Mouse (Mus musculus): ENCODE measurements around the gene Clca3b. TPM values are rescaled to one million over a fixed set of nuclear protein-coding genes. Genes with fewer than 3 reads are reported as not detected.
"Not testable (repeated sequence)": the region's sequence is repeated elsewhere in the genome, so short reads cannot be mapped to it uniquely, and the experiment has no call there.

Clca3b gene
- not detected for total RNA-seq (2021)
- long read RNA-seq, experiment 1: 0 reads
- long read RNA-seq, experiment 2: 0 reads

GRCm38 (mm10) chr3:144849014-144849556, at the start of gene Clca3b:
TSS of gene Clca3b (minus strand) at chr3:144849357.
- DNase-seq (ENCODE audit: low spot score in 2 of 2); intact Hi-C loops (cut with DNase I): not testable (repeated sequence)

GRCm38 (mm10) chr3:144897042-144897678, 48.0 kb upstream of the Clca3b start:
- intact Hi-C loops (cut with DNase I): no loop called here

GRCm38 (mm10) chr3:144890246-144890758, 41.1 kb upstream of the Clca3b start:
- intact Hi-C loops (cut with DNase I): no loop called here
- no peak for DNase-seq (ENCODE audit: low spot score in 2 of 2)

More at GRCm38 (mm10) chr3:144897042-144897678, 48.0 kb upstream of the Clca3b start:
- no peak for DNase-seq (ENCODE audit: low spot score in 2 of 2)

GRCm38 (mm10) chr3:144886957-144887356, 37.8 kb upstream of the Clca3b start:
- no peak for DNase-seq (ENCODE audit: low spot score in 2 of 2)
- intact Hi-C loops (cut with DNase I): no loop called here

GRCm38 (mm10) chr3:144872012-144872411, 22.9 kb upstream of the Clca3b start:
- DNase-seq (ENCODE audit: low spot score in 2 of 2); intact Hi-C loops (cut with DNase I): not testable (repeated sequence)

GRCm38 (mm10) chr3:144849584-144849983, 427 bp upstream of the Clca3b start:
- intact Hi-C loops (cut with DNase I): no loop called here

GRCm38 (mm10) chr3:144827257-144827656, 21.9 kb downstream of the Clca3b start:
- intact Hi-C loops (cut with DNase I): loop anchor here (10.0 kb wide), 2 partner anchors 198 to 298 kb away; no protein-coding TSS in a partner anchor
- no peak for DNase-seq (ENCODE audit: low spot score in 2 of 2)

More at GRCm38 (mm10) chr3:144849584-144849983, 427 bp upstream of the Clca3b start:
- no peak for DNase-seq (ENCODE audit: low spot score in 2 of 2)

- DNase-seq (ENCODE audit: low spot score in 2 of 2): peak; percentile 80 to 93
- intact Hi-C loops (cut with DNase I): loop anchor here (10.0 kb wide), 2 partner anchors 200 to 300 kb away; no protein-coding TSS in a partner anchor
Measured at GRCm38 (mm10) chr3:144825151-144825550, 24.0 kb downstream of the Clca3b start.

- intact Hi-C loops (cut with DNase I): loop anchor here (10.0 kb wide), 2 partner anchors 201 to 301 kb away; no protein-coding TSS in a partner anchor
- no peak for DNase-seq (ENCODE audit: low spot score in 2 of 2)
Measured at GRCm38 (mm10) chr3:144823331-144823730, 25.8 kb downstream of the Clca3b start.

GRCm38 (mm10) chr3:144820632-144821031, 28.5 kb downstream of the Clca3b start:
- no peak for DNase-seq (ENCODE audit: low spot score in 2 of 2)
- intact Hi-C loops (cut with DNase I): loop anchor here (10.0 kb wide), 2 partner anchors 204 to 304 kb away; no protein-coding TSS in a partner anchor

GRCm38 (mm10) chr3:144819219-144819618, 29.9 kb downstream of the Clca3b start, which contains the start of gene Clca3a2:
TSS of gene Clca3a2 (minus strand) at chr3:144819494.
- intact Hi-C loops (cut with DNase I): not testable (repeated sequence)

GRCm38 (mm10) chr3:144813336-144813735, 35.8 kb downstream of the Clca3b start:
- DNase-seq (ENCODE audit: low spot score in 2 of 2); intact Hi-C loops (cut with DNase I): not testable (repeated sequence)

More at GRCm38 (mm10) chr3:144819219-144819618, 29.9 kb downstream of the Clca3b start, which contains the start of gene Clca3a2:
- not testable (repeated sequence) for DNase-seq (ENCODE audit: low spot score in 2 of 2)

- no peak for DNase-seq (ENCODE audit: low spot score in 2 of 2)
- intact Hi-C loops (cut with DNase I): no loop called here
Measured at GRCm38 (mm10) chr3:144811821-144812220, 37.3 kb downstream of the Clca3b start.

GRCm38 (mm10) chr3:144808153-144808925, 40.8 kb downstream of the Clca3b start:
- intact Hi-C loops (cut with DNase I); DNase-seq (ENCODE audit: low spot score in 2 of 2): not testable (repeated sequence)

- DNase-seq (ENCODE audit: low spot score in 2 of 2); intact Hi-C loops (cut with DNase I): not testable (repeated sequence)
Measured at GRCm38 (mm10) chr3:144806626-144807025, 42.5 kb downstream of the Clca3b start.

- intact Hi-C loops (cut with DNase I): no loop called here
- peak in 1 of 2 experiments; percentile 14 for DNase-seq (ENCODE audit: low spot score in 2 of 2)
Measured at GRCm38 (mm10) chr3:144801861-144802260, 47.3 kb downstream of the Clca3b start.

- intact Hi-C loops (cut with DNase I): no loop called here
- DNase-seq (ENCODE audit: low spot score in 2 of 2): no peak
Measured at GRCm38 (mm10) chr3:144785181-144786148, 63.7 kb downstream of the Clca3b start.

Data from left cerebral cortex, postnatal 14 days (tissue).